Mouse (Mus musculus): ENCODE measurements at regions not wholly inside any gene's neighbourhood (a gene's known extent, or its start where the extent isn't known, plus 50 kb on each side); places are given as distances from the start of the nearest gene placed in this dataset.

GRCm38 (mm10) chr3:3746542-3746941, 2004.1 kb upstream of the Gm8797 start:
- CTCF ChIA-PET = no interaction called here

GRCm38 (mm10) chr3:3751596-3752251, 1998.9 kb upstream of the Gm8797 start:
- POLR2A ChIA-PET = no interaction called here
- CTCF ChIA-PET = no interaction called here

More at GRCm38 (mm10) chr3:3746542-3746941, 2004.1 kb upstream of the Gm8797 start:
- POLR2A ChIA-PET = no interaction called here

GRCm38 (mm10) chr3:3761346-3761745, 1989.3 kb upstream of the Gm8797 start:
- POLR2A ChIA-PET = no interaction called here

GRCm38 (mm10) chr3:3784200-3784599, 1966.4 kb upstream of the Gm8797 start:
- CTCF ChIA-PET = no interaction called here
- POLR2A ChIA-PET = no interaction called here

More at GRCm38 (mm10) chr3:3761346-3761745, 1989.3 kb upstream of the Gm8797 start:
- CTCF ChIA-PET = no interaction called here

- CTCF ChIA-PET = interaction anchor here in 1 of 4 experiments (0.7 kb wide), 1 partner anchor 581 kb away, joined by 3 read pairs; no protein-coding TSS in a partner anchor
- POLR2A ChIA-PET = no interaction called here
Measured at GRCm38 (mm10) chr3:3786039-3786438, 1964.6 kb upstream of the Gm8797 start.

GRCm38 (mm10) chr3:3807821-3808220, 1942.8 kb upstream of the Gm8797 start:
- POLR2A ChIA-PET = no interaction called here
- CTCF ChIA-PET = no interaction called here

- ChIA-PET CTCF (no interaction called here), POLR2A (no interaction called here)
Measured at GRCm38 (mm10) chr3:3829020-3829419, 1921.6 kb upstream of the Gm8797 start.

GRCm38 (mm10) chr3:3831411-3832286, 1919.0 kb upstream of the Gm8797 start:
- ChIA-PET POLR2A (no interaction called here), CTCF (no interaction called here)
